Mouse (Mus musculus) MEL (cell line): ENCODE measurements at regions not wholly inside any gene's neighbourhood (a gene's known extent, or its start where the extent isn't known, plus 50 kb on each side); places are given as distances from the start of the nearest gene placed in this dataset.

ENCODE experiments used
- CTCF ChIP-seq, 3 experiments: IDR thresholded peaks in 2 of 3; conservative IDR thresholded peaks in 1 of 3; 2 replicates each; pipeline ENCODE4 v1.5.1; 2011 to 2012; ENCODE audit warnings: low read length in 3 of 3, low read depth in 2 of 3, mild to moderate bottlenecking in 2 of 3, improper control_type of control experiment in 1 of 3, inconsistent platforms in 1 of 3, mixed read lengths in 1 of 3, moderate library complexity in 1 of 3; ENCODE audit not compliant: control insufficient read depth in 1 of 3, insufficient read depth in 1 of 3, poor library complexity in 1 of 3, severe bottlenecking in 1 of 3
- ETS1 ChIP-seq: IDR thresholded peaks from 2 replicates; pipeline ENCODE4 v1.6.1; 2012; ENCODE audit warnings: low read depth, mild to moderate bottlenecking, inconsistent platforms, low read length, improper control_type of control experiment, moderate library complexity
- GATA1 ChIP-seq: IDR thresholded peaks from 2 replicates; pipeline ENCODE4 v1.6.1; 2011; ENCODE audit warnings: low read depth, low read length, improper control_type of control experiment
- POLR2A ChIP-seq, 2 experiments: IDR thresholded peaks; 2 replicates each; pipeline ENCODE4 v1.6.1; 2011 to 2012; ENCODE audit warnings: low read length in 2 of 2, mild to moderate bottlenecking in 2 of 2, control low read depth in 1 of 2, improper control_type of control experiment in 1 of 2, low read depth in 1 of 2, moderate library complexity in 1 of 2; ENCODE audit not compliant: control insufficient read depth in 1 of 2, insufficient read depth in 1 of 2, poor library complexity in 1 of 2
- USF1 ChIP-seq: IDR thresholded peaks from 2 replicates; pipeline ENCODE4 v1.6.1; 2014; ENCODE audit warnings: low read depth, mild to moderate bottlenecking, inconsistent platforms, low read length, improper control_type of control experiment, moderate library complexity

- no peak for TF ChIP-seq CTCF (IDR thresholded peaks at IDR 0.05 in 2 of 3, conservative IDR thresholded peaks at IDR 0.05 in 1 of 3; ENCODE audit: control insufficient read depth in 1 of 3, insufficient read depth in 1 of 3, low read depth in 2 of 3, low read length in 3 of 3, poor library complexity in 1 of 3, severe bottlenecking in 1 of 3)
- no peak for TF ChIP-seq USF1
- peak; percentile 87 for TF ChIP-seq GATA1
- TF ChIP-seq ETS1, result peak; percentile 82
- TF ChIP-seq POLR2A (IDR thresholded peaks at IDR 0.05; ENCODE audit: control insufficient read depth in 1 of 2, insufficient read depth in 1 of 2, low read depth in 1 of 2, low read length in 2 of 2, poor library complexity in 1 of 2), result no peak
Measured at GRCm38 (mm10) chr10:46356775-46357174, 779.1 kb downstream of the Hace1 start.
